Mouse (Mus musculus) embryonic facial prominence, embryonic 14.5 days (tissue): ENCODE results near the gene Psmd4. TPM values are rescaled to one million over a fixed set of nuclear protein-coding genes. Genes with fewer than 3 reads are reported as not detected.

ENCODE experiments used
- microRNA-seq: library from miRNA; unstranded; fragments of <30 nt; microRNA quantifications from one replicate; pipeline ENCODE4, GENCODE M21; 2016; ENCODE audit warnings: borderline number of aligned reads
- polyA plus RNA-seq: library from polyadenylated mRNA; unstranded; fragments of >200 nt; fragmentation: Nextera tagmentation; extraction: Ambion mirVana; gene quantifications from 2 replicates; pipeline ENCODE4 v1.2.1, GENCODE M21; 2014

Gene Psmd4
- polyA plus RNA-seq, 1 experiment from 2014 or later, result 234 TPM

Small RNAs within 50 kb of the gene (microRNA-seq; reads per million reads assigned to microRNA genes)
- gene Mir7013, result 1.2 reads per million

Other genes with a start within 250 kb of the Psmd4 start
- 15.1 and 17.9 TPM in 2 replicates for gene Pogz, start 205.0 kb downstream of the Psmd4 start, polyA plus RNA-seq
- 351 and 365 TPM in 2 replicates for gene Psmb4, start 155.7 kb downstream of the Psmd4 start, polyA plus RNA-seq
- gene Selenbp1, start 109.6 kb downstream of the Psmd4 start, polyA plus RNA-seq, result 38.7 and 41.0 TPM in 2 replicates
- gene Rfx5, start 88.5 kb downstream of the Psmd4 start, polyA plus RNA-seq, result 10.2 and 12.5 TPM in 2 replicates
- gene Pi4kb, start 67.9 kb downstream of the Psmd4 start, polyA plus RNA-seq, result 26.5 and 28.2 TPM in 2 replicates
- gene Zfp687, start 27.2 kb downstream of the Psmd4 start, polyA plus RNA-seq, result 17.3 and 22.0 TPM in 2 replicates
- gene Pip5k1a, start 64.3 kb upstream of the Psmd4 start, polyA plus RNA-seq, result 13.7 and 14.9 TPM in 2 replicates
- 107 and 118 TPM in 2 replicates for gene Vps72, start 68.4 kb upstream of the Psmd4 start, polyA plus RNA-seq
- 6.4 and 9.7 TPM in 2 replicates for gene Tmod4, start 81.9 kb upstream of the Psmd4 start, polyA plus RNA-seq
- 58.3 and 62.2 TPM in 2 replicates for gene Scnm1, start 91.4 kb upstream of the Psmd4 start, polyA plus RNA-seq
- gene Lysmd1, start 91.5 kb upstream of the Psmd4 start, polyA plus RNA-seq, result 12.0 and 13.2 TPM in 2 replicates
- 5.8 and 6.4 TPM in 2 replicates for gene Tnfaip8l2, start 99.7 kb upstream of the Psmd4 start, polyA plus RNA-seq
- gene Sema6c, start 117.8 kb upstream of the Psmd4 start, polyA plus RNA-seq, result 14.4 and 16.6 TPM in 2 replicates
- gene Gabpb2, start 175.3 kb upstream of the Psmd4 start, polyA plus RNA-seq, result 7.8 and 8.0 TPM in 2 replicates
- gene Cdc42se1, start 186.1 kb upstream of the Psmd4 start, polyA plus RNA-seq, result 111 and 125 TPM in 2 replicates
- gene Mllt11, start 189.6 kb upstream of the Psmd4 start, polyA plus RNA-seq, result 36.9 and 37.2 TPM in 2 replicates
- 0.38 and 0.41 TPM in 2 replicates for gene Gm128, start 199.0 kb upstream of the Psmd4 start, polyA plus RNA-seq
- 6.1 and 6.9 TPM in 2 replicates for gene Bnipl, start 208.6 kb upstream of the Psmd4 start, polyA plus RNA-seq
- 37.7 and 44.9 TPM in 2 replicates for gene Mindy1, start 238.7 kb upstream of the Psmd4 start, polyA plus RNA-seq
- 24.2 and 24.4 TPM in 2 replicates for gene Prune1, start 239.5 kb upstream of the Psmd4 start, polyA plus RNA-seq